Mouse (Mus musculus): Measurements from ENCODE around the gene Speer4b.
"Not testable (repeated sequence)": the region's sequence is repeated elsewhere in the genome, so short reads cannot be mapped to it uniquely, and the experiment has no call there.

Speer4b gene

DNA sequence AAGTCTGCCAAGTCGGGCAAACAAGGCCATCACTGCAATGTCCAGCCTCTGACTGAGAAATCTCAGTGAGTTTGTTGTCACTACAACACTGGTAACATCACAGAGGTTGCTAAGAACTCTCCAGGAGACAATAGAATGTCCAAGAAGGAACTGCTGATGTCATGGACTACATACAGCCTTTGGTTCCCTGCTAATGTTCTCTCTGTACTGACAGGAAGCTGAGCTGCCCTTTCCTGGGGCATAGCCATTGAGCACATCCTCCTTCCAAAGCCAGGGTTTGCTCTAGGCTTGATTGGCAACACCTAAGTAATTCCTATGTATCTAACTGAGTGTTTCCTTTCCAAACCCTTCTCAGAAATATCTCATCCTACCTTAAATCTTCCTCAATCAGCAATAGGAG is at the start of gene Speer4b:
Speer4b (minus strand) TSS at position 101 of the 400 bp plus-strand sequence.
- DNase-seq (ENCODE audit: low read depth, low spot score), result not testable (repeated sequence)

DNA sequence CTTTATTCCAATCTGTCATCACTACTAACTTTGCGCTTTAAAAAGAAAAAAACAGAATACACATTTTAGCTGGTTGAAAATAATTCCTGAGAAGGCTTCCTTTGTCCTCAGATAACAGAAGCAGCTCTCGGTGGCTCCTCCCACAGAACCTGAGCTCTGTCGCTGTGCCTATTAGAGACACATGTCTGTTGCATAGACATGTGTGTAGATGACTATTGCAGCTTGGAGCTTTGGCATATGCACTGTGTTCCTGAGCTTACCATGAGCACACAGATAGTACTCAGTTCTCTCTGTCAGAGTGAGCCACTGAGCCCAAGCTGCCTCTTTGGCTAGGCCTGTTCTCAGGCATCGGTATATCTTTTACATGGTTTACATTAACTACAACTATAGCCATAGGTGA is 48.1 kb upstream of the Speer4b start:
- no peak for DNase-seq (ENCODE audit: low read depth, low spot score)

DNA sequence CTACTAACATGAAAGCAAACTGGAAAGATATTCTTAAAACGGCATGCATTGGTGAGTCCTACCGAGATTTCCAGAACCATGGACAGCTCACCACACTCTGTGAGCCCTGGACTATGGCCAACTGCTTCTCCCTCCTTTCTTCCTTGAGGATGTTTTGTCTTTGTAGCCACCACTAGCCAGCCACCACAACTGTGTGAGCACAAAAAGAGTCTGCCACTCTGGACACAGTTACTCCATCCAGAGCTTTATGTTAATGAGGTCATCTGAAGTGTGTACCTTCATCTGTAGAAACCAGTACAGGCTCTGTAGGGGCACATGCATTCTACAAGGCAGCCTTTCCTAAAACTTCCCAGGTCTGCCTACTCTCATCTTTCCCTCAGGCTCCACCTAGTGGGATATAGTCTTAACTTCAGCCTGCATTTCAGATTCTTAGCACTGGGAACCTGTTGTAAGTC is 43.6 kb upstream of the Speer4b start:
- no peak for DNase-seq (ENCODE audit: low read depth, low spot score)

DNA sequence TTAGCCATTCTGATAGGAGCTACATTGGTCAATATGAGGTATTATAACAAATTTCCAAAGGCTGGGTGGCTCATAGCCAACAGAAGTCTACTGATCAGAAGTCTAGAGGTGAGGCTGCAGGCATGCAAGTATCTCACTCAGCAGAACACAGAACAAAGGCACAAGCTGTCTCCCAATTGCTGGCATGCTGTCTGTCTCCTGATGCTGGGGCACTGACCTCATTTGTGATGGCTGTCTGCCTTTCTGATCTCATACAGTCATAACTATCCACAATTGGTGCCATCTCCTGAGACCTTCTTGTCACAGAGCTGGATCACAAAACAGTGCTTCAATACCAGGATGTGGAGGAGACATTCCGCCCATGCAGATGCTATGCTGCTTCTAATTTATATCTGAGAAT is 25.7 kb upstream of the Speer4b start:
- DNase-seq (ENCODE audit: low read depth, low spot score), result no peak

DNA sequence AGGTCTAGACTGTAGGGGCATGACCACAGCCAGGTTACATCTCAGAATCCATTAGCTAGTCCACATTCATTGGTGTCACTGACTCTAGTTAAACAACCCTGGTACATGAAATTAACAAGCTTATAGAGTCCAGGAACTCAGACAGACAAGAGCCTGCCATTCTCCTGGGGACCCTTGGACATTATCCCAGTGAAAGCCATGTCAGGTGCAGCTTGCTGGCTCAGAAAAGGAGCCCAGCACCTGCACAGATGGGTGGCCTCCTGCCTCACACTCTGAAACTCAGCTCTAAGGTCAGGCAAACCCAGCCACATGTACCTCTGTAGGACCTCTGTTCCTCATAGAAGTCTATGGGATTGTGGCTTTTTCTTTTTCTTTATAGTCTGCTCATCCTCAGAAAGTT is 17.5 kb upstream of the Speer4b start:
- no peak for DNase-seq (ENCODE audit: low read depth, low spot score)

DNA sequence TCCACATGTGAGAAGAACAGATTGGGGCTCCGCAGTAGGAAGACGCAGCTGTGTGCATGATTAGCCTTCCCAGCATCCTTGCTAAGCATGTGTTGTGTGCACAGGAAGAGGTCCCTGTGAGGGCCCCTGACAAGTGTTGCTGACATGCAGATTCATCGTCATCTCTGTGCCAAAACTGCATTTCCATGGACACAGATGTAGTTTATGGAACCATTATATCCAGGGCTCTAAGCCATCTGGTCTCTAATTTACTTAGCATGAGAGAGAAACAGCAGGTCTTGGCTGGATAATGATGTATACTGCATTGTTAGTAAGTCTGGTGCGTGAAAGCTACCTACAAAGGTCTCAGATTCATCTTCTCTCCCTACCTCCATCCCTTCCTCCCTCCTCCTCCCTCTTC is 10.3 kb downstream of the Speer4b start:
- DNase-seq (ENCODE audit: low read depth, low spot score), result no peak

DNA sequence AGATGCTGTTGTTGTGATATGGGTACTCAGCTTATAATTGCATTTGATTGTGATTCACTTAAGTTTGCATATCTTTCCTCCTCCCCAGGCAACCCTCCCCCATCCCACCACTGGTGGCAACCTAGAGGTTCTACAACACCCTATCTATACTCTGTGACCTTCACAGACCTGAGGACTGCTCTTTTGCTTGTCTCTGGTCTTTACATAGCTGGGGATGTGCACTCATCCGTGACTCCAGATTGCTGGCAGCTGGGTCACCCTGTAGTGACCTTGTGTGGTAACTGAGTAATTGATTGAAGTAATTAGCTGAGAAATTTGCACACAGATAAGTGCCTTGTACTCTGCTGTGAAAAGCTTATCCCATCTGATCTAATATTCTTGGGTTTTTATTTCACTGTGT is 15.1 kb downstream of the Speer4b start:
- no peak for DNase-seq (ENCODE audit: low read depth, low spot score)

DNA sequence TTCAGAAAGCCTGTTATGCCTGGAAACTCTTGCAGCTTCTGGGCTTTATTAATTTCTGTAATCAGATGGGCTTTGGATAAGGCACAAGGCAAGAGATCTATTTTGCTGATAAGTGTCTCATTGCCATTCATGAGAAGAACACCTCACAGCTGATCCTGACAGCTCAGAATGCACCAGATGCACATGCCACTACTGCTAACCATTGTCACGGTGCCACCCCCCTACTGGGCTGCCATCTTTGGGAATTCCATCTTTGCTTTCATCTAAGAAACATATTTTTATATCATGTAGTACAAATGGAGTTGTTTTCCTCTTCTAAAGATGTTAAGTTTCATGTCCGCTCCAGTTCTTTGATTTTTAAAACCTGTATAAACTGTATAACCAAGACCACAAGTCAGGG is 19.5 kb downstream of the Speer4b start:
- DNase-seq (ENCODE audit: low read depth, low spot score), result no peak

DNA sequence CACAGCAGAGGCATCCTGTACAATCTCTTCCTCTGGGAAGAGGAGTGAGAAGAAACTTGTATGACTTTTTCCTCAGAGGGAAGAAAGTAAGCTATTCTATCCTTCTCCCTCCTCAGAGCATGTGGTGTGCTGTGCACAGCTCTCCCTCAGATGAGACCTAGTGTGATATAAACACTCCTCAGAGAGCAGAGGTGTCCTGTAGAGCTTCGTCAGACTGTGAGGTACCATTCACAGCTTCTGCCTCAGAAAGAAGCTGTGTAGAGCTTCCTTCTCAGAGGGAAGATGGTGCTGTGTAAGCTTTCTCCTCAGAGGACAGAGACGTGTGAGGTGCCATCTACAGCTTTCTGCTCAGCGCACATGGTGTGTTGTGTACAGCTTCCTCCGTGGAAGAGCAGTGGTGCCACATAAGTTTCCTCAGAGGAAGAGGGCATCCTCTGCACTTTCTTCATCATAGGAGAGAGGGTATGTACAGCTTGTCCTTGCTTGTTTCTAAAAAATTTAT is 26.2 kb downstream of the Speer4b start:
- DNase-seq (ENCODE audit: low read depth, low spot score), result no peak

DNA sequence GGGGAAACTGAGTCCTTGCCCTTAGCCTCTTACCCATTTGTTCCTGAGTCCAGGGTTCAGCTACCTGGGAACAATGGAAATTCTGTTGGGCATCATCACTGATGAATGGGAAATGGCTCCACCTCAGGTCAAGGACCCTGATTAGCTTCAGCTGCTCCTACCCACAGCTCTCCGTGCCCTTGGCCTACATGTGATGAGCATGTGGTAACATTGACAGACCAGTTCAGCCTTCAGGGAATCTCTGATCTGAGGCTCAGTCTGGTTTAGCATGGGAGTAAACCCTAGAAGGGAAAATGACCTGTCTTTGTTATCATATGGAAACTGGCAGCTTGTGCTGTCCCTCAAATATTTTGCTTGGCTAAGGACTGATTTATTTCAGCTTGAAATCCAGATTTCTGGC is 43.6 kb downstream of the Speer4b start:
- no peak for DNase-seq (ENCODE audit: low read depth, low spot score)

DNA sequence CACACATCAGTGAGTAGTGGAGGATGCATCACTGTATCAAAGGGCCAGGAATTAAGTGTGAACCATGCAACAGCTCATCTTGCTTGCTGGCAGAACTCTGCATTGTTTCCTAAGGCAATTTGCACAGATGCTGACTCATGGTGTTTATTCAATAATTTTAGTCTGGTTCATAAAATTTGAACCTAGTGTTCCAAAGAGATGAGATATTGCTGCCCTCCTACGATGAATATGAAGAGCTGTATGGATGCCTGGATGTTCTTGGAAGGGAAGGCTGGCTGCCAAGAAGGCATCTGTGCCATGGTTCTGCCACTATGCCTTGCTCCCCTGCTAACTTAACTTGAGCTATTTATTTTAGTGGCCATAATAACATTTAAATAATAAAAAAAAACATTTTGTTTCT is 44.3 kb downstream of the Speer4b start:
- DNase-seq (ENCODE audit: low read depth, low spot score), result no peak

DNA sequence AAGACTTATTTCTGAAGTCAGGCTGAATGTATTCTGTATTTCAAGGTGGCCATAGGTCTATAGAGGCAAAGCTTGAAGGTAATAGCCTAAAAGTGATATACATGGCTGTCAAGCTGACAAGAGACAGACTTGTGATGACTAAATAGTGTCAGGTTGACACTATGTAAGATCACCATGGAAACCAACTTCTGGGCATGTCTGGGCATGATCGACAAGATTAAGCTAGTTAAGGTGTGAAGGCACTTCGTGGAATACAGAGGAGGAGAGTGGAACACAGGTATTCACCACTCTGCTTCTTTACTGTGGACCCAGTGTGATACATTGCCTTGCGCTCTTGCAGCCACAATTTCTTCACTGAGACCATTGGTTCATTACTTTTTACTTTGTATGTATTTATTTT is 46.9 kb downstream of the Speer4b start:
- no peak for DNase-seq (ENCODE audit: low read depth, low spot score)

DNA sequence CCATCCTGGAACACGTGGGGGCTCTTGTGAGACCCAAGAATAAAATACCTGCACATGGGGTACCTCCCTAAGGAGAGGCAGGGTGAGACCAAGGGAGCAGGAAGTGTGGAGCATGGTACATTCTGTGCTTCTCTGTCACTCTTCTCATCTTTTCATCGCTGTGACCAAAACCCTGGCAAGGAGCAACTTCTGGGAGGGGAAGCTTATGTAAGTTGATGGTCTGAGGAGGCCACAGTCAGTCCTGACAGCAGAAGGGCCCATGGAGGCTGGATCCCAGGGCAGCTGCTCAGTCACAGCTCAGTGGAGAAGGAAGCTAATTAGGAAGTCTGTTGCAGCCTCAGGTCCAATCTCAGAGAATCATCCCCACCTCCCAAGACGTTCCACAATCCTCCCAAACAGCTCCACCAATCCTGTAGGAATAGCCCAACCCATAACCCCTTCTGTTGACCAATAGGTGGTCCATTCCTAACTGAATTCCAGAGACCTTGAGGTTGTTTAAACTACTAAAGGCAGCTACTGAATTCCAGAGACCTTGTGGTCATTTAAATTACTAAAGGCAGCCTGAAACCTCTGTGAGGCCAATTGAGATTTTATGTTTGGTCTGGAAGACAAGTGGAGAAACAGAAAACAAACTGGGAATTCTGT is 47.9 kb downstream of the Speer4b start:
- DNase-seq (ENCODE audit: low read depth, low spot score), result no peak

All from CD4-positive, CD25-positive, alpha-beta regulatory T cell, adult 2 months (primary cell).